ENCODE assay signal across 22 mouse cellular contexts in the genomic region with DNA sequence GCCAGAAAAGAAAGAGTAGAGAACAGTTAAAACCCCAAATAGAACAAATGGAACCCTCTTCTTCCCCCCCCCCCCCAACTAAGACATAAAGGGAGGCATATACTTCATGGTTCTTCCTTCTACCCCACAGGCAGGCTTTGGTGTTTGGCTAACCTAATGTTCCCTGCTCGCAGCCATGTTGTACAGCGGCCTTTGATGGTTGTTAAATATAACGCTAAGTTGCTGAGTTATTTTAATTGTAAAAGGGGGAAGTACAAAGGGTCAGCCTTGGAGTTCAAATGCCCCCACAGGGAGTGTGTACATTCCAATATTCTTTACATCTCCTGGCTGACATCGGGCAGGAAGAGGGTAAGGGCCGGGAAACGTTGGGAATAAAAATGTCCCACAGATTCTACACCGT.
A peak's percentile ranks its signal among the peaks of the same experiment; 100 is the strongest.
DNase-seq lines count a peak whose midpoint lies in the region; ATAC-seq and TF ChIP-seq lines count a peak whose summit lies in the region.
"Had no signal": no experiment of that assay in that cellular context is flagged by ENCODE, and none has a peak within 500 bp of the region (broad histone marks: within the 10 kb centered on the region; RNA-seq: fewer than 3 reads in every experiment).

No protein-coding gene starts in this region.

- H3K27ac ChIP-seq in heart, embryonic 10.5 days: peak overlapping the region; percentile 22; the same call in 1 of the 2 replicates
- peak overlapping the region; percentile 54 for H3K27ac ChIP-seq in kidney, embryonic 15.5 days
- peak overlapping the region; percentile 24 for H3K27ac ChIP-seq in lung, embryonic 16.5 days (ENCODE audit: low read length)
- no peak overlapping the region; the same call in 1 of the 2 replicates for H3K27ac ChIP-seq in limb, embryonic 13.5 days
- H3K27ac ChIP-seq: forebrain, embryonic 10.5 days; hindbrain, embryonic 15.5 days; midbrain, embryonic 13.5 days; neural tube, embryonic 13.5 days had no signal

- H3K4me2 ChIP-seq in kidney, embryonic 15.5 days: no peak overlapping the region
- H3K4me2 ChIP-seq in lung, embryonic 16.5 days (ENCODE audit: low read depth, low read length): no peak overlapping the region
- 0 out of 2 replicates have a peak overlapping the region, but pooled peaks have one; percentile 11 for H3K4me2 ChIP-seq in limb, embryonic 13.5 days (replicated peaks)
- H3K4me2 ChIP-seq: embryonic facial prominence, embryonic 15.5 days; heart, embryonic 11.5 days; hindbrain, embryonic 15.5 days; midbrain, embryonic 13.5 days; neural tube, embryonic 13.5 days had no signal

- no peaks in the 10 kb centered on the region for H3K9me3 ChIP-seq in heart, embryonic 10.5 days
- H3K9me3 ChIP-seq in kidney, embryonic 15.5 days (replicated peaks): no peaks in the 10 kb centered on the region
- H3K9me3 ChIP-seq in lung, embryonic 16.5 days (ENCODE audit: control insufficient read depth, low read length): no peaks in the 10 kb centered on the region
- H3K9me3 ChIP-seq in limb, embryonic 13.5 days: no peaks in the 10 kb centered on the region
- H3K9me3 ChIP-seq: embryonic facial prominence, embryonic 15.5 days; forebrain, embryonic 10.5 days; hindbrain, embryonic 15.5 days; midbrain, embryonic 13.5 days; neural tube, embryonic 13.5 days had no signal

- no peak for DNase-seq in heart, embryonic 10.5 days (ENCODE audit: low spot score)
- no peak for DNase-seq in heart, postnatal 14 days
- DNase-seq in kidney, adult 18-20 months: no peak
- no peak for DNase-seq in lung, adult 2 months
- DNase-seq: B cell, adult 2 months; cerebellum, adult 2 months; cerebellum, postnatal 36 days; gastrocnemius, postnatal 10 days; kidney, postnatal 4 days; layer of hippocampus, adult 9-11 months; lung, adult 18-20 months; right cerebral cortex, adult 18-20 months had no signal

- no peak overlapping the region for H3K4me3 ChIP-seq in heart, embryonic 10.5 days
- H3K4me3 ChIP-seq in kidney, embryonic 15.5 days (replicated peaks): no peak overlapping the region
- H3K4me3 ChIP-seq in lung, embryonic 16.5 days (ENCODE audit: low read length): no peak overlapping the region
- H3K4me3 ChIP-seq in lung, adult 2 months (replicated peaks; ENCODE audit: extremely low read depth, low read depth, low read length): no peak overlapping the region
- H3K4me3 ChIP-seq in limb, embryonic 13.5 days: no peak overlapping the region
- H3K4me3 ChIP-seq: embryonic facial prominence, embryonic 15.5 days; forebrain, embryonic 10.5 days; hindbrain, embryonic 15.5 days; midbrain, embryonic 13.5 days; neural tube, embryonic 13.5 days had no signal

- no peak overlapping the region for H3K9ac ChIP-seq in kidney, embryonic 15.5 days
- no peak overlapping the region for H3K9ac ChIP-seq in lung, embryonic 16.5 days (ENCODE audit: low read length)
- H3K9ac ChIP-seq in limb, embryonic 13.5 days: no peak overlapping the region
- H3K9ac ChIP-seq: embryonic facial prominence, embryonic 15.5 days; hindbrain, embryonic 15.5 days; midbrain, embryonic 13.5 days; neural tube, embryonic 13.5 days had no signal

- ATAC-seq in kidney, embryonic 15.5 days (replicated peaks; ENCODE audit: low FRiP score): no peak
- ATAC-seq in lung, embryonic 16.5 days (ENCODE audit: low read depth): no peak
- ATAC-seq in limb, embryonic 13.5 days (ENCODE audit: low FRiP score, low read depth): no peak
- ATAC-seq: intestine, embryonic 16.5 days; midbrain, embryonic 13.5 days had no signal

- H3K36me3 ChIP-seq in heart, embryonic 10.5 days: peaks cover 29% of the 10 kb centered on the region
- H3K36me3 ChIP-seq in kidney, embryonic 15.5 days: peaks cover 55% of the 10 kb centered on the region
- peaks cover 11% of the 10 kb centered on the region for H3K36me3 ChIP-seq in lung, embryonic 16.5 days (ENCODE audit: control insufficient read depth, insufficient read depth, low read length)
- H3K36me3 ChIP-seq in limb, embryonic 13.5 days: peaks cover 33% of the 10 kb centered on the region
- H3K36me3 ChIP-seq: hindbrain, embryonic 15.5 days had no signal

- intact Hi-C loops in heart, postnatal 14 days (cut with DNase I): loop anchor here (5.0 kb wide), 1 partner anchor 37 kb away; no protein-coding TSS in a partner anchor

- WGBS in heart, embryonic 10.5 days: 73% methylated on average over 7 of the region's 7 CpGs
- 35% methylated on average over 7 of the region's 7 CpGs for WGBS in kidney, embryonic 15.5 days
- 25% methylated on average over 7 of the region's 7 CpGs for WGBS in lung, embryonic 16.5 days
- 40% methylated on average over 7 of the region's 7 CpGs for WGBS in lung, adult 2 months
- WGBS in limb, embryonic 13.5 days: 30% methylated on average over 7 of the region's 7 CpGs

- H3K27me3 ChIP-seq in heart, embryonic 10.5 days (ENCODE audit: insufficient read depth, poor library complexity, severe bottlenecking): no peaks in the 10 kb centered on the region
- no peaks in the 10 kb centered on the region for H3K27me3 ChIP-seq in kidney, embryonic 15.5 days
- H3K27me3 ChIP-seq in lung, embryonic 16.5 days (ENCODE audit: control insufficient read depth, insufficient read depth, low read depth, low read length): no peaks in the 10 kb centered on the region
- no peaks in the 10 kb centered on the region for H3K27me3 ChIP-seq in limb, embryonic 13.5 days
- H3K27me3 ChIP-seq: embryonic facial prominence, embryonic 15.5 days; hindbrain, embryonic 15.5 days; midbrain, embryonic 13.5 days; neural tube, embryonic 13.5 days had no signal

- H3K4me1 ChIP-seq in heart, embryonic 10.5 days: peaks cover 56% of the 10 kb centered on the region
- peaks cover 39% of the 10 kb centered on the region for H3K4me1 ChIP-seq in kidney, embryonic 15.5 days
- peaks cover 51% of the 10 kb centered on the region for H3K4me1 ChIP-seq in lung, embryonic 16.5 days (replicated peaks; ENCODE audit: control insufficient read depth, insufficient read depth, low read length)
- peaks cover 52% of the 10 kb centered on the region for H3K4me1 ChIP-seq in lung, adult 2 months (ENCODE audit: control insufficient read depth, insufficient read depth, low read length)
- peaks cover 72% of the 10 kb centered on the region for H3K4me1 ChIP-seq in limb, embryonic 13.5 days

- TF ChIP-seq CTCF in lung, adult 2 months (IDR thresholded peaks at IDR 0.05; ENCODE audit: insufficient read depth, low read length): no peak

- TF ChIP-seq POLR2A in lung, adult 2 months (IDR thresholded peaks at IDR 0.05; ENCODE audit: borderline replicate concordance, extremely low read depth, low read depth, low read length): no peak
